Mouse (Mus musculus): ENCODE measurements at regions not wholly inside any gene's neighbourhood (a gene's known extent, or its start where the extent isn't known, plus 50 kb on each side); places are given as distances from the start of the nearest gene placed in this dataset.

- no peak for TF ChIP-seq CTCF (IDR thresholded peaks at IDR 0.05; ENCODE audit: control insufficient read depth, insufficient read depth, insufficient read length)
- no peak for TF ChIP-seq MYOD1 (IDR thresholded peaks at IDR 0.05; ENCODE audit: control insufficient read depth, insufficient read length, low read depth)
- TF ChIP-seq MAX (IDR thresholded peaks at IDR 0.05), result no peak
Observed at GRCm38 (mm10) chr7:73315555-73315954, 59.8 kb upstream of the Rgma start.
